Mouse (Mus musculus) brain, embryonic 14.5 days (tissue): ENCODE measurements at regions not wholly inside any gene's neighbourhood (a gene's known extent, or its start where the extent isn't known, plus 50 kb on each side); places are given as distances from the start of the nearest gene placed in this dataset.

Source experiments
- CTCF ChIP-seq: fragments of 200-500 bp; IDR thresholded peaks from 2 replicates; pipeline ENCODE4 v1.5.1; 2012; ENCODE audit warnings: inconsistent platforms, mild to moderate bottlenecking, moderate library complexity, borderline replicate concordance; ENCODE audit not compliant: insufficient read depth, insufficient read length; ENCODE audit errors: extremely low read depth
- POLR2A ChIP-seq: fragments of 200-500 bp; IDR thresholded peaks from 2 replicates; pipeline ENCODE4 v1.6.1; 2012; ENCODE audit warnings: mild to moderate bottlenecking, inconsistent platforms, borderline replicate concordance; ENCODE audit not compliant: poor library complexity, insufficient read depth, insufficient read length, severe bottlenecking; ENCODE audit errors: extremely low read depth

- TF ChIP-seq POLR2A (no peak), CTCF (no peak)
Measured at GRCm38 (mm10) chr2:147727396-147727795, 319.4 kb downstream of the Foxa2 start.
